Comparison of ENCODE assay signal across 14 mouse cellular contexts in genomic region chr6:112242216-112242615, GRCm38 (mm10). TPM values are rescaled to one million over a fixed set of nuclear protein-coding genes. Genes with fewer than 3 reads are reported as not detected.
A peak's percentile ranks its signal among the peaks of the same experiment; 100 is the strongest.
DNase-seq lines count a peak whose midpoint lies in the region; ATAC-seq lines count a peak whose summit lies in the region.
"Had no signal": no experiment of that assay in that cellular context is flagged by ENCODE, and none has a peak within 500 bp of the region (broad histone marks: within the 10 kb centered on the region; RNA-seq: fewer than 3 reads in every experiment).

No protein-coding gene starts in this region.

- peak; percentile 5 for DNase-seq in cerebellum, adult 9-11 months
- DNase-seq in cerebellum, adult 8-10 months, result no peak
- DNase-seq in left cerebral cortex, postnatal 4 days, result peak; percentile 15
- DNase-seq in left cerebral cortex, adult 8-10 months (ENCODE audit: low spot score in 2 of 2), result no peak
- DNase-seq in NIH3T3 (ENCODE audit: low read depth), result peak; percentile 17
- DNase-seq in lung, postnatal 25 days (ENCODE audit: low spot score), result peak; percentile 16
- DNase-seq: B cell, adult 2 months; gastrocnemius, postnatal 25 days; kidney, adult 2 months; kidney, postnatal 10 days; thymus, postnatal 25 days had no signal

- intact Hi-C loops in left cerebral cortex, postnatal 4 days (cut with DNase I), result no loop called here

- ATAC-seq in frontal cortex, adult (ENCODE audit: low TSS enrichment), result no peak
- ATAC-seq: forebrain, embryonic 15.5 days had no signal

RNA-seq across cellular contexts. Expression of gene Lmcd1, which starts 31.3 kb away (rescaled TPM):
- total RNA-seq in left cerebral cortex, postnatal 4 days (2021), result 1 to 10 TPM; 5.5 TPM
- total RNA-seq in left cerebral cortex, adult 8-10 months (2022), result 10 to 100 TPM in 1 of 4 experiments, 1 to 10 TPM in 3; 8.7 to 10.8 (median 9.5) TPM
- total RNA-seq: monocyte, adult 5-6 weeks had no signal

Comparison
In these comparisons a context has a peak if more than half of its experiments do, and no peak if none do; other contexts are left out.
1. DNase-seq: peak in cerebellum, adult 9-11 months (single experiment), left cerebral cortex, postnatal 4 days (single experiment), NIH3T3 (single experiment) and lung, postnatal 25 days (single experiment); none in cerebellum, adult 8-10 months (single experiment) and left cerebral cortex, adult 8-10 months (0 of 2).